Comparison of ENCODE assay signal across 27 mouse cellular contexts in the genomic region with DNA sequence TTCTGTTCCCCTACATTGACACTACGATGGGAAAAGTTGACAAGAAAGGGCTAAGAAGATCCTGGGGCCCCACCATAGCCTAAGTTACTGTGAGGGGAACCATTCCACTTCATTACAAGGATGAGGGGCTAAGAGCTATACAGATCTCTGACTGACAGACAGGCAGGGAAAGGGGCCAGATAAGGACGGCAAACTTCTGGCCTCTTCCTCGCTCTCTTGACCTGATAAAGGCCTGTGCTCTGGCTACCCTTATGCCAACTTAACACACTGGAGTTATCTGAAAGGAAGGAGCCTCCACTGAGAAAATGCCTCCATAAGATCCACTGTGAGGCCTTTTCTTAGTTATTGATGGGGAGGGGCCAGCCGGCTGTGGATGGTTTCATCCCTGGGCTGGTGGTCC. TPM values are rescaled to one million over a fixed set of nuclear protein-coding genes. Genes with fewer than 3 reads are reported as not detected.
DNase-seq lines count a peak whose midpoint lies in the region; ATAC-seq and TF ChIP-seq lines count a peak whose summit lies in the region.
"Had no signal": no experiment of that assay in that cellular context is flagged by ENCODE, and none has a peak within 500 bp of the region (broad histone marks: within the 10 kb centered on the region; RNA-seq: fewer than 3 reads in every experiment).

No protein-coding gene starts in this region.

- 80% methylated on average over 4 of the region's 4 CpGs for WGBS in spleen, adult 2 months
- 17% methylated on average over 4 of the region's 4 CpGs for WGBS in liver, embryonic 14.5 days (ENCODE audit: insufficient replicate concordance)

- H3K27ac ChIP-seq in spleen, adult 2 months (ENCODE audit: insufficient read depth, low read length) = peak overlapping the region; percentile 47
- H3K27ac ChIP-seq in liver, embryonic 14.5 days = peak overlapping the region; percentile 66
- H3K27ac ChIP-seq: forebrain, embryonic 12.5 days; hindbrain, embryonic 10.5 days; intestine, embryonic 15.5 days; limb, embryonic 13.5 days; lung, embryonic 15.5 days; neural tube, embryonic 15.5 days had no signal

- H3K27me3 ChIP-seq in spleen, adult 2 months (ENCODE audit: control insufficient read depth, insufficient read depth, low read length) = no peaks in the 10 kb centered on the region
- no peaks in the 10 kb centered on the region for H3K27me3 ChIP-seq in liver, embryonic 14.5 days (ENCODE audit: control insufficient read depth, insufficient read depth, low read length)
- H3K27me3 ChIP-seq: CH12.LX; forebrain, embryonic 12.5 days; heart, embryonic 12.5 days; intestine, embryonic 15.5 days; limb, embryonic 13.5 days; lung, embryonic 15.5 days; neural tube, embryonic 15.5 days had no signal

- TF ChIP-seq EP300 in liver, embryonic 14.5 days (IDR thresholded peaks at IDR 0.05; ENCODE audit: low read depth) = peak; percentile 76

- H3K9ac ChIP-seq in liver, embryonic 14.5 days (replicated peaks) = peak overlapping the region; percentile 40; the same call in 1 of the 2 replicates
- H3K9ac ChIP-seq: forebrain, embryonic 12.5 days; heart, embryonic 12.5 days; intestine, embryonic 15.5 days; limb, embryonic 13.5 days; lung, embryonic 15.5 days; neural tube, embryonic 15.5 days had no signal

- ATAC-seq in erythroblast, adult 5-6 weeks (replicated peaks; ENCODE audit: low FRiP score, poor library complexity, severe bottlenecking) = peak; percentile 62
- ATAC-seq in liver, embryonic 14.5 days (ENCODE audit: insufficient read depth) = peak; percentile 82
- ATAC-seq in megakaryocyte-erythroid progenitor cell, adult 5-6 weeks (replicated peaks; ENCODE audit: low FRiP score, low TSS enrichment, poor library complexity, severe bottlenecking) = peak; percentile 61
- ATAC-seq: hindbrain, embryonic 16.5 days; intestine, embryonic 15.5 days had no signal

- TF ChIP-seq CTCF in spleen, adult 2 months (IDR thresholded peaks at IDR 0.05; ENCODE audit: extremely low read depth, insufficient read depth, insufficient read length, insufficient replicate concordance) = no peak
- no peak for TF ChIP-seq CTCF in liver, embryonic 14.5 days (IDR thresholded peaks at IDR 0.05; ENCODE audit: low read depth)

- no peak overlapping the region for H3K4me3 ChIP-seq in spleen, adult 2 months (ENCODE audit: extremely low read depth, insufficient read depth, insufficient read length)
- H3K4me3 ChIP-seq in liver, embryonic 14.5 days (ENCODE audit: insufficient read depth in 1 of 2, low read depth in 2 of 2, low read length in 2 of 2) = no peak overlapping the region
- H3K4me3 ChIP-seq: forebrain, embryonic 12.5 days; heart, embryonic 12.5 days; hindbrain, embryonic 10.5 days; intestine, embryonic 15.5 days; limb, embryonic 13.5 days; lung, embryonic 15.5 days; neural tube, embryonic 15.5 days had no signal

- peaks cover 39% of the 10 kb centered on the region; the same call in 1 of the 2 replicates for H3K4me1 ChIP-seq in spleen, adult 2 months (ENCODE audit: control insufficient read depth, insufficient read depth, insufficient read length)
- peaks cover 49 to 60% of the 10 kb centered on the region in 2 experiments for H3K4me1 ChIP-seq in liver, embryonic 14.5 days (replicated peaks; ENCODE audit: control insufficient read depth in 2 of 2, insufficient read depth in 2 of 2, low read length in 1 of 2)
- H3K4me1 ChIP-seq: forebrain, embryonic 12.5 days; limb, embryonic 13.5 days; lung, embryonic 15.5 days; neural tube, embryonic 15.5 days had no signal

- no peaks in the 10 kb centered on the region for H3K9me3 ChIP-seq in liver, embryonic 14.5 days (ENCODE audit: control insufficient read depth, low read length)
- H3K9me3 ChIP-seq: forebrain, embryonic 12.5 days; G1E; heart, embryonic 12.5 days; hindbrain, embryonic 10.5 days; intestine, embryonic 15.5 days; limb, embryonic 13.5 days; lung, embryonic 15.5 days; neural tube, embryonic 15.5 days had no signal

- H3K4me2 ChIP-seq in liver, embryonic 14.5 days (ENCODE audit: low read depth) = peak overlapping the region; percentile 39
- H3K4me2 ChIP-seq: forebrain, embryonic 12.5 days; heart, embryonic 12.5 days; intestine, embryonic 15.5 days; limb, embryonic 13.5 days; lung, embryonic 15.5 days; midbrain, embryonic 11.5 days; neural tube, embryonic 15.5 days had no signal

- no peak for DNase-seq in spleen, adult 2 months (ENCODE audit: low read depth in 1 of 2, low spot score in 2 of 2)
- DNase-seq in spleen, adult 12 weeks (ENCODE audit: low spot score) = no peak
- peak in 2 of 3 experiments; percentile 58 to 61 for DNase-seq in liver, embryonic 14.5 days (ENCODE audit: low read depth in 3 of 3, low spot score in 3 of 3)
- DNase-seq in frontal cortex, postnatal 25 days (ENCODE audit: low spot score in 2 of 2) = no peak
- DNase-seq in heart, adult 11 months = no peak
- no peak for DNase-seq in adrenal gland, adult (ENCODE audit: inconsistent age in 2 of 2, low spot score in 1 of 2)
- DNase-seq: adrenal gland, adult 8-10 months; cerebellum, adult 9-10 months; gastrocnemius, postnatal 14 days; heart, postnatal 10 days; kidney, postnatal 36 days; lung, postnatal 4 days; right cerebral cortex, adult 18-20 months; thymus, postnatal 4 days had no signal

- H3K36me3 ChIP-seq in spleen, adult 2 months (ENCODE audit: control insufficient read depth, insufficient read depth, low read length) = no peaks in the 10 kb centered on the region
- H3K36me3 ChIP-seq in liver, embryonic 14.5 days (replicated peaks; ENCODE audit: control insufficient read depth, insufficient read depth, low read depth) = no peaks in the 10 kb centered on the region
- H3K36me3 ChIP-seq: forebrain, embryonic 12.5 days; G1E; heart, embryonic 12.5 days; hindbrain, embryonic 10.5 days; intestine, embryonic 15.5 days; limb, embryonic 13.5 days; lung, embryonic 15.5 days; neural tube, embryonic 15.5 days had no signal

- TF ChIP-seq POLR2A in spleen, adult 2 months (IDR thresholded peaks at IDR 0.05; ENCODE audit: low read depth, low read length) = no peak

RNA-seq across cellular contexts. Expression of a gene that starts 39.0 kb away (rescaled TPM):
- 43.1 and 84.8 TPM in 2 replicates for polyA plus RNA-seq in spleen, adult 2 months (2012; rRNA removed)
- total RNA-seq in erythroblast, adult 5-6 weeks (2015; ENCODE audit: low replicate concordance) = 3.5 and 6.1 TPM in 2 replicates
- total RNA-seq in erythroblast, adult 5-6 weeks (2017; ENCODE audit: low replicate concordance) = 3.2 and 8.3 TPM in 2 replicates
- 19.2 and 23.8 TPM in 2 replicates for polyA plus RNA-seq in liver, embryonic 14.5 days (2012; rRNA removed)
- polyA plus RNA-seq in liver, embryonic 14.5 days (2014; fragmentation: Nextera tagmentation; extraction: Ambion mirVana) = 25.7 and 29.4 TPM in 2 replicates
- total RNA-seq in megakaryocyte-erythroid progenitor cell, adult 5-6 weeks (2014; fragmentation: Nextera tagmentation) = 50.6 and 67.3 TPM in 2 replicates
- 40.1 and 56.6 TPM in 2 replicates for total RNA-seq in megakaryocyte-erythroid progenitor cell, adult 5-6 weeks (2017)

Comparison
In these comparisons a context has a peak if more than half of its experiments do, and no peak if none do; other contexts are left out.
1. DNase-seq: peak in liver, embryonic 14.5 days (2 of 3); none in spleen, adult 2 months (0 of 2), spleen, adult 12 weeks (single experiment), frontal cortex, postnatal 25 days (0 of 2), heart, adult 11 months (single experiment) and adrenal gland, adult (0 of 2).
2. RNA of a gene that starts 39.0 kb away (total RNA-seq): 40.1 to 67.3 TPM in megakaryocyte-erythroid progenitor cell, adult 5-6 weeks; 3.2 to 8.3 TPM in erythroblast, adult 5-6 weeks; every median in the first group is over 4 times any median in the second.
3. Peak in every context shown above with its lines, with median percentiles within 50 percentile points of each other: ATAC-seq.